Mouse (Mus musculus) liver, postnatal 0 days (tissue): ENCODE results near the gene Xrcc4.

Experiments
- CTCF ChIP-seq: sonication (generic); IDR thresholded peaks from 2 replicates; pipeline ENCODE4 v1.5.1; 2016; ENCODE audit warnings: antibody characterized with exemption, low read depth
- EP300 ChIP-seq: IDR thresholded peaks from 2 replicates; pipeline ENCODE4 v1.6.1; 2016; ENCODE audit warnings: antibody characterized with exemption, low read depth, mild to moderate bottlenecking

GRCm38 (mm10) chr13:89782886-89783285 lies 306.5 kb downstream of the Xrcc4 start:
- TF ChIP-seq CTCF (no peak), EP300 (no peak)
